Mouse (Mus musculus): ENCODE data around the gene Nt5c3b.
A peak's percentile ranks its signal among the peaks of the same experiment; 100 is the strongest.

Nt5c3b gene

DNA sequence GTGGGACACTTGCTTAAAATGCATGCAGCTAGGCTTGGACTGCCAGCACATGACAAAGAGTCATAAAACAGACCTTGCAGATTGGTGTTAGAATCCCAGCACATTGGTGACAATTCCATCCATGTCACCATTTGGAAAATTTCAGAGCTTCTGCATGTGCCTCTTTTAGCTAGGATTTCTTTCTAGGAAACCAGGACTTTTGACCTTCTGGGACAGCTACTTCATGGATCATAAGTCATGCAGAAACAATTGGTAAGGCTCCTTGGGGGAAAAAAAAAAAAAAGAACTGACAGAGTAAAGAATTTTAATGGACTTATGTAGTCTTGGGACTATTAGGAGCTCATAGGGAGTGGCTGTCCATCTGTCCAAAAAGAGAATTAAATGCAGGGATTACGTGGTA, 3.7 kb downstream of the Nt5c3b start:
- Histone ChIP-seq H3K27me3 (ENCODE audit: insufficient read depth, low read length) (0 out of 2 replicates have a peak, but pooled peaks cover 4% of the 10 kb centered on the region), H3K9me3 (ENCODE audit: low read length) (no peaks in the 10 kb centered on the region), H3K4me1 (replicated peaks; ENCODE audit: low read depth, low read length) (peaks cover 43% of the 10 kb centered on the region), H3K4me3 (replicated peaks; ENCODE audit: low read length) (no peak overlapping the region), H3K36me3 (ENCODE audit: insufficient read depth, low read length) (peaks cover 47% of the 10 kb centered on the region)
- TF ChIP-seq POU5F1 (IDR thresholded peaks at IDR 0.05; ENCODE audit: borderline replicate concordance, low read length) (no peak), NANOG (IDR thresholded peaks at IDR 0.05; ENCODE audit: borderline replicate concordance, low read length) (no peak), CTCF (conservative IDR thresholded peaks at IDR 0.05; ENCODE audit: low read length) (no peak)

DNA sequence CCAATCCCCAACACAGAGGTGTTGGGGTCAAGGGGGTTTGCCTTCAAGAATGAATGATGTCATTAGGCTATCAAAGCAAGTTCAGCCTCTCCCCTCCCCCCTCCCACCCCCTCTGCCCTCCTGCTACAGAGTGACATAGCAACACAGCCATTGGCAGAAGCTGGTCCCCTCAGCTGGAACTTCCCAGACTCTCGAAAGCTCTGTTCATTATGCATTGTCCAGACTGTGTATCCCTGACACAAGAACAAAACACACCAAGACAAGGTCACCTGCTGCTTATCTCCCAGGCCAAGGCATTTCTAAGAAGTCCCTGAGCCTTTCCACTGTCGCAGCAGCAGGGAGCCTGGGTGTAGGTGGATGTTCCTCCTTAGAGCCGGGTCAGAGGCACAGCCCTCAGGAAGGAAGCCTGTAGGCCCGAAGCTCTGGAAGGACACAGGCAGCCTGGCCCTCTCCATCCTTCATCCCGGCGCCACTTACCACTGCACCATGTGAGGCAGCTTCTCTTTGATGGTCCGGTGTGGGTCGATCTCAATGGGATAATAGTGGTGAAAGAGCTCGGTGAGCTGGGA, 5.8 kb downstream of the Nt5c3b start:
- TF ChIP-seq POU5F1 (IDR thresholded peaks at IDR 0.05; ENCODE audit: borderline replicate concordance, low read length) (no peak), CTCF (conservative IDR thresholded peaks at IDR 0.05; ENCODE audit: low read length) (no peak), NANOG (IDR thresholded peaks at IDR 0.05; ENCODE audit: borderline replicate concordance, low read length) (no peak)
- Histone ChIP-seq H3K9me3 (ENCODE audit: low read length) (no peaks in the 10 kb centered on the region), H3K4me1 (replicated peaks; ENCODE audit: low read depth, low read length) (peaks cover 38% of the 10 kb centered on the region)

DNA sequence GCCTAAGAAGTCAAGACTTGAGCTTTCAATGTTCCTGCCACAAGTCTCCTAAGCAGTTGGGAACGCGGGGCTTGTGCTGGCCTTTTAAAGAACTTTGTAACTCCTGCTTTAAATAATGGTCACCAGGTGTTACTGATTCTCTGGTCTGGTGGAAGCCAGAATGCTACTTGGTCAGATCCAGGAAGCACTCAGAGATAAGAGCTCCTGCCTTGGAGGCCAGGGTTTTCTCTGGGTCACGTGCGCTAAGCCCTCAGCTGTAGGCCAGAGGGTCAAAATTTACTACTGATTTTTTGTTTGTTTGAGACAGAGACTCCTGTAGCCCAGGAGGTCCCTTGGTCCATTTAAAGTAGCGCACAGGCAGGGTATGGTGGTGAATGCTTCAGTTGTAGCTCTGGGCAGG, 9.6 kb downstream of the Nt5c3b start:
- TF ChIP-seq NANOG (IDR thresholded peaks at IDR 0.05; ENCODE audit: borderline replicate concordance, low read length) = no peak
- TF ChIP-seq POU5F1 (IDR thresholded peaks at IDR 0.05; ENCODE audit: borderline replicate concordance, low read length) = no peak
- no peak for TF ChIP-seq CTCF (conservative IDR thresholded peaks at IDR 0.05; ENCODE audit: low read length)

More for the DNA sequence above, 5.8 kb downstream of the Nt5c3b start:
- Histone ChIP-seq H3K27me3 (ENCODE audit: insufficient read depth, low read length) (0 out of 2 replicates have a peak, but pooled peaks cover 4% of the 10 kb centered on the region), H3K4me3 (replicated peaks; ENCODE audit: low read length) (no peak overlapping the region), H3K36me3 (ENCODE audit: insufficient read depth, low read length) (peaks cover 62% of the 10 kb centered on the region)

DNA sequence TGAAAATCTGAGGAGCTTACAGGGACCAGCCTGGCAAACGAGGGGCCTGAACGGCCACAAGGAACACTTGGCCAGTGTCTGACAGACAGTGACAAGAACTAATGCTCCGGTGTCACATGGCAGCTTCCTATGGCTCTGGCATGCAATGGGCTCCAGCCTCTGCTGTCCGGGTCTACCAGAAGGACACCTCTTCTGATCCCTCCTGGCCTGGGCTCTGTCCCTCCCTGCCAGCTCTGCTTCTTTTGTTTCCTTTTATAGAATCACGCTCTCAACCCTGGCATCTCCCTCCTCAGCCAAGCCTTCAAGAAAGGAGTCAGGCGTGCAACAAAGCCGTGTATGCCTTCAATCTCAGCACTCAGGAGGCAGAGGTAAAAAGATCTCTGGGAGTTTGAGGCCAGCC, 11.6 kb downstream of the Nt5c3b start:
- Histone ChIP-seq H3K27me3 (ENCODE audit: insufficient read depth, low read length) (no peaks in the 10 kb centered on the region), H3K9me3 (ENCODE audit: low read length) (no peaks in the 10 kb centered on the region), H3K4me3 (replicated peaks; ENCODE audit: low read length) (0 out of 2 replicates have a peak overlapping the region, but pooled peaks have one; percentile 39), H3K4me1 (replicated peaks; ENCODE audit: low read depth, low read length) (peaks cover 39% of the 10 kb centered on the region), H3K36me3 (ENCODE audit: insufficient read depth, low read length) (peaks cover 37% of the 10 kb centered on the region)
- TF ChIP-seq POU5F1 (IDR thresholded peaks at IDR 0.05; ENCODE audit: borderline replicate concordance, low read length) (no peak), NANOG (IDR thresholded peaks at IDR 0.05; ENCODE audit: borderline replicate concordance, low read length) (no peak), CTCF (conservative IDR thresholded peaks at IDR 0.05; ENCODE audit: low read length) (no peak)

More for the DNA sequence above, 9.6 kb downstream of the Nt5c3b start:
- Histone ChIP-seq H3K9me3 (ENCODE audit: low read length) (no peaks in the 10 kb centered on the region), H3K4me3 (replicated peaks; ENCODE audit: low read length) (no peak overlapping the region), H3K36me3 (ENCODE audit: insufficient read depth, low read length) (peaks cover 51% of the 10 kb centered on the region), H3K27me3 (ENCODE audit: insufficient read depth, low read length) (no peaks in the 10 kb centered on the region), H3K4me1 (replicated peaks; ENCODE audit: low read depth, low read length) (peaks cover 36% of the 10 kb centered on the region)

DNA sequence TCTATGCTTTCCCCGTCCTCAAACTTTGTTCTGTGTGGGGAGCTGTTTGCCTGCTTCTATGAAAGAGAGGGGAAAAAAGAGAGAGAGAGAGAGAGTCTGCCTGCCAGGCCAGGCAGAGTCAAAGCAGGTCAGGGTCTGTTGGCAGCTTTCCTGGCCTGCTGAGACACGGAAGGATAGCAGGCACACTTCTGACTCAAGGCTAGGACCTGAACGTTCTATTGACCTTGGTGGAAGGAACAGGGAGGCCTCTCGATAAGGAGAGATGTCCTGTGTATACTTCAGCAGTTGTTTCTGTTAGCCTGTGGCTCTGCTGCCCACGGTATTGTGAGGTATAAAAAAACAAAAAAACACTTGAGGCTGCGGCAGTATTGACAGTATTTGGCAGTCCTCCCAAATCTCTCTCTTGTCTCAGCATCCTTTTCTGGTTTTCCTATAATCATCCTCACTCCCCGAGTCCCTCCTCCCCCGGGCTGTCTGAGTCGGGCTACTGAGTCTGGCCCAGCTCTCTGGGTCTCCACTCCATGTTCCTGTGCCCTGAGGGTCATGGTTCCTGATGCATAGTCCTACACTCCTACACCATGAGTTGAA, 12.9 kb downstream of the Nt5c3b start:
- no peak overlapping the region for H3K4me3 ChIP-seq (replicated peaks; ENCODE audit: low read length)
- TF ChIP-seq CTCF (conservative IDR thresholded peaks at IDR 0.05; ENCODE audit: low read length) (no peak), POU5F1 (IDR thresholded peaks at IDR 0.05; ENCODE audit: borderline replicate concordance, low read length) (no peak), NANOG (IDR thresholded peaks at IDR 0.05; ENCODE audit: borderline replicate concordance, low read length) (no peak)
- H3K9me3 ChIP-seq (ENCODE audit: low read length) = no peaks in the 10 kb centered on the region
- peaks cover 3% of the 10 kb centered on the region; the same call in 1 of the 2 replicates for H3K27me3 ChIP-seq (ENCODE audit: insufficient read depth, low read length)
- peaks cover 36% of the 10 kb centered on the region for H3K4me1 ChIP-seq (replicated peaks; ENCODE audit: low read depth, low read length)
- H3K36me3 ChIP-seq (ENCODE audit: insufficient read depth, low read length) = peaks cover 46% of the 10 kb centered on the region

DNA sequence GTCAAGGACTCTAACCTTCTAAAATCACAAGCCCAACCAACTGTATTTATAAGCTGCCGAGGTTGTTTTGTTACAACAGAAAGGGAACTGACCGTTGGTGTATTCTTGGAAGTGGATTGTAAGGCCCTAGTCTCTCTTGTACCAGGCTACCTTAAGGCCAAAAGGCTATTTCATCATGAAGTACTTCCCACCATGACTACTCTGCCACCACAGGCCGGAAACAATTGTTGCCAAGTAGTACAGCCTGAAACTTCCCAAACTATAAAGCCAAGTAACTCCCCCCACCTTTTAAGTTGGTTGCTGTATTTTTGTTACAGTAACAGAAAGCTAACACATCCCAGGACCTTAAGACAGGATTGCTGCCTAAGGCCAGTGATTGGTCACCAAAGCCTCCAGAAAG, 14.8 kb downstream of the Nt5c3b start:
- Histone ChIP-seq H3K4me3 (replicated peaks; ENCODE audit: low read length) (no peak overlapping the region), H3K4me1 (replicated peaks; ENCODE audit: low read depth, low read length) (peaks cover 50% of the 10 kb centered on the region), H3K27me3 (ENCODE audit: insufficient read depth, low read length) (peaks cover 18% of the 10 kb centered on the region), H3K9me3 (ENCODE audit: low read length) (no peaks in the 10 kb centered on the region), H3K36me3 (ENCODE audit: insufficient read depth, low read length) (peaks cover 45% of the 10 kb centered on the region)
- TF ChIP-seq NANOG (IDR thresholded peaks at IDR 0.05; ENCODE audit: borderline replicate concordance, low read length) = no peak

DNA sequence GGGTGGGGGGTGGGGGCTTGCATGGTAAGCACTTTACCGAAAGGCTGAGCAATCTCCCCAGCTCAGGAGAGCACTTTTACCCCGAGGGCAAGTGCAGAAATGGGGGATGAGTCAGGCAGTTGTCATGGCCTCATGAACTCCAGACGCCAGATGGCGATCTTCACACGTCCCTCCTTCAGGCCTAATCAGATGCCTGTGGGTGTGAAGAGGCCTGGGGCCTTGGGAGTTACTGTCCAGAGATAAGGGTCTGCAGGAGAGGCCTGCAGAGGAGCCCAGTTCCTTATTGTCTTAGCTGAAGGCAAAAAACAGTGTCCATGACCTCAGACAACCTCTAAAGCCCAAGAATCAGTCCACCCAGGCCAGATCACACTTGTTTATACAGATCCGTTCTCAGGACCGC, 15.8 kb downstream of the Nt5c3b start:
- Histone ChIP-seq H3K4me3 (replicated peaks; ENCODE audit: low read length) (peak overlapping the region; percentile 41), H3K4me1 (replicated peaks; ENCODE audit: low read depth, low read length) (peaks cover 60% of the 10 kb centered on the region), H3K9me3 (ENCODE audit: low read length) (no peaks in the 10 kb centered on the region), H3K27me3 (ENCODE audit: insufficient read depth, low read length) (peaks cover 27% of the 10 kb centered on the region), H3K36me3 (ENCODE audit: insufficient read depth, low read length) (peaks cover 39% of the 10 kb centered on the region)
- TF ChIP-seq POU5F1 (IDR thresholded peaks at IDR 0.05; ENCODE audit: borderline replicate concordance, low read length) (no peak), NANOG (IDR thresholded peaks at IDR 0.05; ENCODE audit: borderline replicate concordance, low read length) (peak; percentile 18; the same call in 1 of the 2 replicates), CTCF (conservative IDR thresholded peaks at IDR 0.05; ENCODE audit: low read length) (peak; percentile 93)

DNA sequence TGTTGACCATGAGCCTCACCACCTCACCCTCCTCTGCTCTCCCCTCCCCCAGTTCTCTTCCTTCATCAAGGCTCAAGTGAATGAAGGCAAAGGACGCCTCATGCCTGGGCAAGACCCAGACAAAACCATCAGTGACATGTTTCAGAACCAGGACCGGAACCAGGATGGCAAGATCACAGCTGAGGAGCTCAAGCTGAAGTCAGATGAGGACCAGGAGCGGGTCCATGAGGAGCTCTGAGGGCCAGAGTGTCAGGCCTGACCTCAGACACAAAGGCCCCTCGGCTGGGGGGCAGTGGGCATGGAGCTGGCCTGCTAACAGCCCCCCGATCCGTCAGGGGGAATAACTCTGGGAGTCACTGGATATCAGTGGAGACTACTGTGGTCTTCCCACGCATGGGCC, 17.8 kb downstream of the Nt5c3b start:
- peaks cover 63% of the 10 kb centered on the region for H3K4me1 ChIP-seq (replicated peaks; ENCODE audit: low read depth, low read length)
- H3K36me3 ChIP-seq (ENCODE audit: insufficient read depth, low read length) = peaks cover 23% of the 10 kb centered on the region
- H3K4me3 ChIP-seq (replicated peaks; ENCODE audit: low read length) = no peak overlapping the region
- TF ChIP-seq NANOG (IDR thresholded peaks at IDR 0.05; ENCODE audit: borderline replicate concordance, low read length) (no peak), CTCF (conservative IDR thresholded peaks at IDR 0.05; ENCODE audit: low read length) (no peak), POU5F1 (IDR thresholded peaks at IDR 0.05; ENCODE audit: borderline replicate concordance, low read length) (no peak)
- peaks cover 31% of the 10 kb centered on the region for H3K27me3 ChIP-seq (ENCODE audit: insufficient read depth, low read length)
- H3K9me3 ChIP-seq (ENCODE audit: low read length) = no peaks in the 10 kb centered on the region

Data from E14TG2a.4 (cell line).